Mouse (Mus musculus): ENCODE data around the gene 2210017I01Rik. TPM values are rescaled to one million over a fixed set of nuclear protein-coding genes. Genes with fewer than 3 reads are reported as not detected.

2210017I01Rik gene
- not detected for total RNA-seq (2023)

GRCm38 (mm10) chr3:92607392-92607791 is at the start of gene 2210017I01Rik:
TSS of gene 2210017I01Rik (minus strand) at chr3:92607492.

GRCm38 (mm10) chr3:92656826-92657225 is 49.5 kb upstream of the 2210017I01Rik start, which contains the start of gene Lce1b:
TSS of gene Lce1b (minus strand) at chr3:92656926.

GRCm38 (mm10) chr3:92648207-92648606 is 40.9 kb upstream of the 2210017I01Rik start, which contains the start of gene Lce1a1:
TSS of gene Lce1a1 (minus strand) at chr3:92648307.

GRCm38 (mm10) chr3:92621560-92621959 is 14.3 kb upstream of the 2210017I01Rik start, which contains the start of gene Lce6a:
TSS of gene Lce6a (minus strand) at chr3:92621660.

GRCm38 (mm10) chr3:92588858-92589257 is 18.4 kb downstream of the 2210017I01Rik start, which contains the start of gene Smcp:
TSS of gene Smcp (minus strand) at chr3:92588997.

GRCm38 (mm10) chr3:92573449-92574041 is 33.7 kb downstream of the 2210017I01Rik start, which contains the start of gene Ivl:
TSS of gene Ivl (minus strand) at chr3:92573735.

Other genes with a start within 250 kb of the 2210017I01Rik start
- not detected for gene Sprr2f, start 242.3 kb downstream of the 2210017I01Rik start, total RNA-seq (2023)
- gene Sprr2h, start 221.8 kb downstream of the 2210017I01Rik start, total RNA-seq (2023), result not detected
- not detected for gene Sprr2i, start 199.5 kb downstream of the 2210017I01Rik start, total RNA-seq (2023)
- not detected for gene Sprr2j-ps, start 189.4 kb downstream of the 2210017I01Rik start, total RNA-seq (2023)
- 1 to 10 TPM in 1 of 2 experiments, under 1 TPM in 1; 0.66 to 1.4 TPM for gene Gm9774, start 178.1 kb downstream of the 2210017I01Rik start, total RNA-seq (2023)
- not detected for gene Sprr2k, start 174.9 kb downstream of the 2210017I01Rik start, total RNA-seq (2023)
- not detected for gene Sprr1b, start 168.7 kb downstream of the 2210017I01Rik start, total RNA-seq (2023)
- gene Sprr3, start 148.8 kb downstream of the 2210017I01Rik start, total RNA-seq (2023), result not detected
- gene Sprr1a, start 121.6 kb downstream of the 2210017I01Rik start, total RNA-seq (2023), result not detected
- not detected for gene Sprr4, start 107.0 kb downstream of the 2210017I01Rik start, total RNA-seq (2023)
- not detected for gene 2310046K23Rik, start 73.0 kb downstream of the 2210017I01Rik start, total RNA-seq (2023)
- gene Ivl, start 33.8 kb downstream of the 2210017I01Rik start, total RNA-seq (2023), result not detected
- not detected for gene Smcp, start 18.5 kb downstream of the 2210017I01Rik start, total RNA-seq (2023)
- not detected for gene Lce6a, start 14.2 kb upstream of the 2210017I01Rik start, total RNA-seq (2023)
- not detected for gene Lce1a1, start 40.8 kb upstream of the 2210017I01Rik start, total RNA-seq (2023)
- not detected for gene Lce1b, start 49.4 kb upstream of the 2210017I01Rik start, total RNA-seq (2023)
- not detected for gene Lce1a2, start 62.8 kb upstream of the 2210017I01Rik start, total RNA-seq (2023)
- not detected for gene Lce1c, start 71.8 kb upstream of the 2210017I01Rik start, total RNA-seq (2023)
- gene Lce1d, start 79.7 kb upstream of the 2210017I01Rik start, total RNA-seq (2023), result not detected
- not detected for gene Lce1e, start 101.6 kb upstream of the 2210017I01Rik start, total RNA-seq (2023)
- gene Lce1f, start 112.9 kb upstream of the 2210017I01Rik start, total RNA-seq (2023), result not detected
- not detected for gene Gm38119, start 131.6 kb upstream of the 2210017I01Rik start, total RNA-seq (2023)
- gene Lce1g, start 144.8 kb upstream of the 2210017I01Rik start, total RNA-seq (2023), result not detected
- gene Lce1h, start 157.6 kb upstream of the 2210017I01Rik start, total RNA-seq (2023), result not detected
- not detected for gene Lce1i, start 171.4 kb upstream of the 2210017I01Rik start, total RNA-seq (2023)
- gene Lce1j, start 183.0 kb upstream of the 2210017I01Rik start, total RNA-seq (2023), result not detected
- gene Lce1k, start 200.4 kb upstream of the 2210017I01Rik start, total RNA-seq (2023), result not detected
- gene Kprp, start 219.8 kb upstream of the 2210017I01Rik start, total RNA-seq (2023), result not detected
- gene Lce1l, start 243.8 kb upstream of the 2210017I01Rik start, total RNA-seq (2023), result not detected